ENCODE assay signal across 15 mouse cellular contexts in genomic region chr9:62816323-62817098, GRCm38 (mm10). TPM values are rescaled to one million over a fixed set of nuclear protein-coding genes. Genes with fewer than 3 reads are reported as not detected.
A peak's percentile ranks its signal among the peaks of the same experiment; 100 is the strongest.
DNase-seq lines count a peak whose midpoint lies in the region; ATAC-seq and TF ChIP-seq lines count a peak whose summit lies in the region.
"Had no signal": no experiment of that assay in that cellular context is flagged by ENCODE, and none has a peak within 500 bp of the region (broad histone marks: within the 10 kb centered on the region; RNA-seq: fewer than 3 reads in every experiment).

No protein-coding gene starts in this region.

- H3K27me3 ChIP-seq in heart, postnatal 0 days (ENCODE audit: control insufficient read depth, insufficient read depth, low read length): no peaks in the 10 kb centered on the region
- no peaks in the 10 kb centered on the region for H3K27me3 ChIP-seq in heart, embryonic 10.5 days (ENCODE audit: insufficient read depth, poor library complexity, severe bottlenecking)
- no peaks in the 10 kb centered on the region for H3K27me3 ChIP-seq in MEL (ENCODE audit: control insufficient read depth in 1 of 2, insufficient read depth in 2 of 2, low read length in 2 of 2)
- H3K27me3 ChIP-seq: kidney, embryonic 15.5 days; megakaryocyte, embryonic 14.5 days; neural tube, embryonic 12.5 days had no signal

- TF ChIP-seq POLR2A in MEL (IDR thresholded peaks at IDR 0.05; ENCODE audit: control insufficient read depth in 1 of 2, insufficient read depth in 1 of 2, low read depth in 1 of 2, low read length in 2 of 2, poor library complexity in 1 of 2): no peak

- peak overlapping the region; percentile 25 for H3K4me3 ChIP-seq in gastrocnemius, adult 2 months
- H3K4me3 ChIP-seq in heart, postnatal 0 days (ENCODE audit: low read depth, low read length): no peak overlapping the region
- H3K4me3 ChIP-seq in heart, embryonic 10.5 days: no peak overlapping the region
- peak overlapping the region; percentile 9 to 22; a peak in 3 of 4 replicates for H3K4me3 ChIP-seq in MEL (ENCODE audit: control insufficient read depth in 1 of 2, insufficient read depth in 1 of 2, low read depth in 2 of 2, low read length in 2 of 2)
- H3K4me3 ChIP-seq: kidney, embryonic 15.5 days; megakaryocyte, embryonic 14.5 days; neural tube, embryonic 12.5 days had no signal

- H3K4me1 ChIP-seq in heart, postnatal 0 days (ENCODE audit: control insufficient read depth, insufficient read depth): peaks cover 26% of the 10 kb centered on the region
- peaks cover 45% of the 10 kb centered on the region for H3K4me1 ChIP-seq in heart, embryonic 10.5 days
- peaks cover 20 to 31% of the 10 kb centered on the region in 2 experiments for H3K4me1 ChIP-seq in MEL (ENCODE audit: control insufficient read depth in 1 of 2, insufficient read depth in 2 of 2, low read length in 2 of 2)

- H3K27ac ChIP-seq in gastrocnemius, adult 2 months: no peak overlapping the region
- peak overlapping the region; percentile 69 for H3K27ac ChIP-seq in heart, postnatal 0 days (ENCODE audit: low read depth)
- H3K27ac ChIP-seq in heart, embryonic 10.5 days: no peak overlapping the region
- peak overlapping the region; percentile 65 for H3K27ac ChIP-seq in MEL (ENCODE audit: control insufficient read depth, low read depth, low read length)
- H3K27ac ChIP-seq: kidney, embryonic 15.5 days; liver, embryonic 14.5 days; neural tube, embryonic 12.5 days had no signal

- H3K4me2 ChIP-seq in heart, postnatal 0 days (ENCODE audit: low read depth, low read length): peak overlapping the region; percentile 34; the same call in 1 of the 2 replicates
- H3K4me2 ChIP-seq: kidney, embryonic 15.5 days; neural tube, embryonic 12.5 days had no signal

- H3K36me3 ChIP-seq in heart, postnatal 0 days (replicated peaks; ENCODE audit: control insufficient read depth, insufficient read depth, low read length): no peaks in the 10 kb centered on the region
- no peaks in the 10 kb centered on the region for H3K36me3 ChIP-seq in heart, embryonic 10.5 days
- peaks cover 0 to 26% of the 10 kb centered on the region in 2 experiments; a peak in 2 of 4 replicates for H3K36me3 ChIP-seq in MEL (ENCODE audit: control insufficient read depth in 1 of 2, insufficient read depth in 2 of 2, low read length in 2 of 2)
- H3K36me3 ChIP-seq: kidney, embryonic 15.5 days; neural tube, embryonic 12.5 days had no signal

- TF ChIP-seq EP300 in heart, postnatal 0 days (IDR thresholded peaks at IDR 0.05; ENCODE audit: low read depth): no peak
- TF ChIP-seq EP300 in MEL (IDR thresholded peaks at IDR 0.05; ENCODE audit: low read depth in 1 of 2, low read length in 2 of 2): no peak

- H3K9me3 ChIP-seq in heart, postnatal 0 days (replicated peaks; ENCODE audit: control insufficient read depth, low read length): no peaks in the 10 kb centered on the region
- H3K9me3 ChIP-seq in heart, embryonic 10.5 days: no peaks in the 10 kb centered on the region
- H3K9me3 ChIP-seq in MEL (replicated peaks; ENCODE audit: insufficient read depth, low read length): no peaks in the 10 kb centered on the region
- H3K9me3 ChIP-seq: kidney, embryonic 15.5 days; megakaryocyte, embryonic 14.5 days; neural tube, embryonic 12.5 days had no signal

- 53% methylated on average over 9 of the region's 9 CpGs for WGBS in heart, postnatal 0 days
- 56% methylated on average over 9 of the region's 9 CpGs for WGBS in heart, embryonic 10.5 days

- no peak for TF ChIP-seq CTCF in gastrocnemius, adult 2 months (IDR thresholded peaks at IDR 0.05)
- TF ChIP-seq CTCF in heart, postnatal 0 days (IDR thresholded peaks at IDR 0.05; ENCODE audit: low read depth): no peak
- TF ChIP-seq CTCF in MEL (IDR thresholded peaks at IDR 0.05 in 2 of 3, conservative IDR thresholded peaks at IDR 0.05 in 1 of 3; ENCODE audit: control insufficient read depth in 1 of 3, insufficient read depth in 1 of 3, low read depth in 2 of 3, low read length in 3 of 3, poor library complexity in 1 of 3, severe bottlenecking in 1 of 3): no peak

- no peak for ATAC-seq in heart, postnatal 0 days (ENCODE audit: insufficient read depth, low read depth)
- ATAC-seq: lung, postnatal 0 days; midbrain, embryonic 16.5 days had no signal

- no peak for DNase-seq in gastrocnemius, adult 2 months
- no peak for DNase-seq in gastrocnemius, postnatal 36 days
- no peak for DNase-seq in heart, postnatal 0 days (ENCODE audit: low spot score)
- DNase-seq in heart, embryonic 10.5 days (ENCODE audit: low spot score): no peak
- DNase-seq in A20 (ENCODE audit: low read depth, low spot score): peak; percentile 40
- no peak for DNase-seq in MEL (ENCODE audit: low read depth, low spot score)
- no peak for DNase-seq in retina, embryonic 14.5 days (ENCODE audit: low spot score)
- DNase-seq: cerebellum, adult 8-10 months; thymus, postnatal 4 days had no signal

- TF ChIP-seq RAD21 in MEL (IDR thresholded peaks at IDR 0.05; ENCODE audit: low read depth, low read length): no peak

- intact Hi-C loops in gastrocnemius, adult 2 months (cut with DNase I): no loop called here
- intact Hi-C loops in gastrocnemius, postnatal 36 days (cut with DNase I): no loop called here

- H3K9ac ChIP-seq in heart, postnatal 0 days (replicated peaks; ENCODE audit: low read depth, low read length): no peak overlapping the region
- peak overlapping the region; percentile 49 for H3K9ac ChIP-seq in MEL (ENCODE audit: control insufficient read depth, low read depth, low read length, poor library complexity, severe bottlenecking)
- H3K9ac ChIP-seq: kidney, embryonic 15.5 days; liver, embryonic 14.5 days; neural tube, embryonic 12.5 days had no signal

- peaks cover 4% of the 10 kb centered on the region for H3K79me2 ChIP-seq in MEL (ENCODE audit: control insufficient read depth, insufficient read depth, low read length, poor library complexity)

TF ChIP-seq in MEL, 35 proteins besides CTCF, POLR2A, EP300 and RAD21:
- no peak for TF ChIP-seq GABPA (IDR thresholded peaks at IDR 0.05; ENCODE audit: low read depth, low read length)
- no peak for TF ChIP-seq ZKSCAN1 (IDR thresholded peaks at IDR 0.05; ENCODE audit: low read depth, low read length)
- no peak for TF ChIP-seq POLR2AphosphoS5 (IDR thresholded peaks at IDR 0.05; ENCODE audit: borderline replicate concordance, low read depth, low read length)
- TF ChIP-seq NRF1 (IDR thresholded peaks at IDR 0.05; ENCODE audit: insufficient read depth, low read depth, low read length, poor library complexity, severe bottlenecking): no peak
- TF ChIP-seq TCF12 (IDR thresholded peaks at IDR 0.05; ENCODE audit: low read depth, low read length): no peak
- TF ChIP-seq ZC3H11A (IDR thresholded peaks at IDR 0.05; ENCODE audit: low read depth, low read length): no peak
TF ChIP-seq in MEL: peak in this region for 0.

RNA-seq across cellular contexts. Expression of gene Fem1b, which starts 4.8 kb away (rescaled TPM):
- 10 to 100 TPM; 13.6 to 15.8 TPM for total RNA-seq in gastrocnemius, adult 2 months (2021)
- 10 to 100 TPM; 13.6 to 13.8 TPM for total RNA-seq in gastrocnemius, postnatal 36 days (2021)
- 28.9 and 39.4 TPM in 2 replicates for total RNA-seq in heart, postnatal 0 days (2014; rRNA removed; ENCODE audit: low replicate concordance)
- 5.8 and 6.8 TPM in 2 replicates for polyA plus RNA-seq in heart, postnatal 0 days (2015; fragmentation: Nextera tagmentation; extraction: Ambion mirVana)
- polyA plus RNA-seq in heart, embryonic 10.5 days (2016; fragmentation: Nextera tagmentation; extraction: Ambion mirVana): 21.1 and 21.2 TPM in 2 replicates
- 50.5 and 55.1 TPM in 2 replicates for total RNA-seq in MEL (2012; rRNA removed)
- 10 to 100 TPM; 38.2 to 99.4 TPM for polyA plus RNA-seq in MEL (2012; ENCODE audit: insufficient read depth in 1 of 2, insufficient read length in 2 of 2, low read depth in 1 of 2, low replicate concordance in 2 of 2, missing spikeins in 1 of 2)

RNA-seq across cellular contexts. Expression of gene Cln6, which starts 22.1 kb away (rescaled TPM):
- 10 to 100 TPM; 17.5 to 20.7 TPM for total RNA-seq in gastrocnemius, adult 2 months (2021)
- total RNA-seq in gastrocnemius, postnatal 36 days (2021): 10 to 100 TPM; 14.4 to 18.6 TPM
- total RNA-seq in heart, postnatal 0 days (2014; rRNA removed; ENCODE audit: low replicate concordance): 38.3 and 43.0 TPM in 2 replicates
- polyA plus RNA-seq in heart, postnatal 0 days (2015; fragmentation: Nextera tagmentation; extraction: Ambion mirVana): 12.3 and 12.6 TPM in 2 replicates
- 17.7 and 21.4 TPM in 2 replicates for polyA plus RNA-seq in heart, embryonic 10.5 days (2016; fragmentation: Nextera tagmentation; extraction: Ambion mirVana)
- total RNA-seq in MEL (2012; rRNA removed): 26.5 and 29.4 TPM in 2 replicates
- polyA plus RNA-seq in MEL (2012; ENCODE audit: insufficient read depth in 1 of 2, insufficient read length in 2 of 2, low read depth in 1 of 2, low replicate concordance in 2 of 2, missing spikeins in 1 of 2): 10 to 100 TPM in 1 of 2 experiments, not detected in 1; 52.1 TPM

RNA-seq across cellular contexts. Expression of gene Calml4, which starts 41.4 kb away (rescaled TPM):
- 1 to 10 TPM in 1 of 2 experiments, under 1 TPM in 1; 0.99 to 1.1 TPM for total RNA-seq in gastrocnemius, adult 2 months (2021)
- total RNA-seq in gastrocnemius, postnatal 36 days (2021): 1 to 10 TPM; 1.2 to 2.7 TPM
- total RNA-seq in heart, postnatal 0 days (2014; rRNA removed; ENCODE audit: low replicate concordance): not detected in 2 replicates
- polyA plus RNA-seq in heart, postnatal 0 days (2015; fragmentation: Nextera tagmentation; extraction: Ambion mirVana): 1.8 and 2.5 TPM in 2 replicates
- 0.31 and 0.94 TPM in 2 replicates for polyA plus RNA-seq in heart, embryonic 10.5 days (2016; fragmentation: Nextera tagmentation; extraction: Ambion mirVana)
- total RNA-seq in MEL (2012; rRNA removed): 0.62 and 1.0 TPM in 2 replicates
- polyA plus RNA-seq in MEL (2012; ENCODE audit: insufficient read depth in 1 of 2, insufficient read length in 2 of 2, low read depth in 1 of 2, low replicate concordance in 2 of 2, missing spikeins in 1 of 2): 1 to 10 TPM in 1 of 2 experiments, not detected in 1; 4.6 TPM

Comparison
In these comparisons a context has a peak if more than half of its experiments do, and no peak if none do; other contexts are left out.
1. H3K27ac ChIP-seq: peak in heart, postnatal 0 days (single experiment) and MEL (single experiment); none in gastrocnemius, adult 2 months (single experiment) and heart, embryonic 10.5 days (single experiment).
2. H3K4me3 ChIP-seq: peak in gastrocnemius, adult 2 months (single experiment) and MEL (2 of 2); none in heart, postnatal 0 days (single experiment) and heart, embryonic 10.5 days (single experiment).